Mouse (Mus musculus) liver, embryonic 16.5 days (tissue): Measurements from ENCODE around the gene Rasgrp1. TPM values are rescaled to one million over a fixed set of nuclear protein-coding genes. Genes with fewer than 3 reads are reported as not detected.

Experiments
- ATAC-seq: fragments of 200-750 bp; cut with Nextera tagmentation; 2 replicates; pipeline ENCODE4 v1.8.0; 2017; ENCODE audit warnings: low read depth, mild to moderate bottlenecking, moderate number of reproducible peaks, moderate library complexity
- H3K27ac ChIP-seq: fragments of 300-500 bp; sonication (generic); 2 replicates; pipeline ENCODE4 v1.5.1; 2014; ENCODE audit warnings: mild to moderate bottlenecking, low read length
- H3K27me3 ChIP-seq: fragments of 300-500 bp; sonication (generic); 2 replicates; pipeline ENCODE4 v1.6.1; 2014; ENCODE audit warnings: low read depth, low read length, mixed read lengths; ENCODE audit not compliant: control insufficient read depth, insufficient read depth
- H3K36me3 ChIP-seq: fragments of 300-500 bp; sonication (generic); 2 replicates; pipeline ENCODE4 v1.6.1; 2014; ENCODE audit warnings: mild to moderate bottlenecking; ENCODE audit not compliant: control insufficient read depth, insufficient read depth
- H3K4me1 ChIP-seq: fragments of 300-500 bp; sonication (generic); 2 replicates; pipeline ENCODE4 v1.6.1; 2014; ENCODE audit warnings: low read depth, low read length, mixed read lengths; ENCODE audit not compliant: control insufficient read depth
- H3K4me2 ChIP-seq: fragments of 300-500 bp; sonication (generic); 2 replicates; pipeline ENCODE4 v1.6.1; 2014; ENCODE audit warnings: low read depth, low read length, mixed read lengths
- H3K4me3 ChIP-seq: fragments of 300-500 bp; sonication (generic); 2 replicates; pipeline ENCODE4 v1.5.1; 2014; ENCODE audit warnings: low read depth, mild to moderate bottlenecking, low read length
- H3K9ac ChIP-seq: fragments of 300-500 bp; sonication (generic); 2 replicates; pipeline ENCODE4 v1.6.1; 2014; ENCODE audit warnings: low read depth, low read length
- H3K9me3 ChIP-seq: fragments of 300-500 bp; sonication (generic); replicated peaks from 2 replicates; pipeline ENCODE4 v1.6.1; 2016; ENCODE audit warnings: low read length; ENCODE audit not compliant: control insufficient read depth
- WGBS: fragments of 180-500 bp; shearing (Covaris S2); extraction: QIAGEN DNeasy Blood & Tissue Kit; methylation state at CpG from one replicate; pipeline ENCODE4 v1.1.7; 2014; ENCODE audit not compliant: insufficient replicate concordance; 5-methylcytosine and 5-hydroxymethylcytosine counted together
- polyA plus RNA-seq: library from polyadenylated mRNA; unstranded; fragments of >200 nt; fragmentation: Nextera tagmentation; extraction: Ambion mirVana; gene quantifications from 2 replicates; pipeline ENCODE4 v1.2.1, GENCODE M21; 2015

The Rasgrp1 gene
- polyA plus RNA-seq, 1 experiment from 2014 or later, result 0.70 TPM

GRCm38 (mm10) chr2:117241953-117242352 lies 100.8 kb downstream of the Rasgrp1 start:
- H3K27me3 ChIP-seq, result no peaks in the 10 kb centered on the region; the same call in 1 of the 2 replicates
- no peak for ATAC-seq

GRCm38 (mm10) chr2:117231257-117231656 lies 111.5 kb downstream of the Rasgrp1 start:
- Histone ChIP-seq H3K36me3 (no peaks in the 10 kb centered on the region), H3K4me1 (no peaks in the 10 kb centered on the region), H3K27me3 (no peaks in the 10 kb centered on the region), H3K9ac (no peak overlapping the region), H3K27ac (no peak overlapping the region), H3K9me3 (no peaks in the 10 kb centered on the region), H3K4me2 (no peak overlapping the region), H3K4me3 (no peak overlapping the region)
- ATAC-seq, result no peak
- 5% methylated on average over 13 of the region's 13 CpGs for WGBS

More at GRCm38 (mm10) chr2:117241953-117242352, 100.8 kb downstream of the Rasgrp1 start:
- no peaks in the 10 kb centered on the region for H3K4me1 ChIP-seq
- H3K4me3 ChIP-seq, result no peak overlapping the region
- H3K36me3 ChIP-seq, result no peaks in the 10 kb centered on the region
- 62% methylated on average over 4 of the region's 4 CpGs for WGBS
- no peak overlapping the region for H3K9ac ChIP-seq
- H3K4me2 ChIP-seq, result no peak overlapping the region
- H3K27ac ChIP-seq, result no peak overlapping the region
- H3K9me3 ChIP-seq, result no peaks in the 10 kb centered on the region

DNA sequence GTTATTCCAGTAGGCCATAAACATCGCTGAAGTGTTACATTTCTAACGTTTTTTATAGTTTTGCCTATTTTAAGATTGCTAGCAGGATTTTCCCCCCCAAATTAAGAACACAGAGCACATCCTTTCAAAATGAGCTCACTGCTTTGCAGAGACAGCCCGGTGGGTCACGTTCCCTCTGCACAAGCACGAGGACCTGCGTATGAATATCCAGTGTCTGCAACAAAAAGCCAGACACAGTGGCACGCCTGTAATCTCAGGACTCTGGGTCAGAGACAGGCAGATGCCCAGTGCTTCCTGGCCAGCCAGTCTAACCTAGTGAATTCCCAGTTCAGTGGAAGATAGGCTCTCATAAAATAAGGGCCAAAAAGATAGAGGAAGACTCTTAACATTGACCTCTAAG lies 112.5 kb downstream of the Rasgrp1 start:
- ATAC-seq, result no peak
- Histone ChIP-seq H3K36me3 (no peaks in the 10 kb centered on the region), H3K9me3 (no peaks in the 10 kb centered on the region), H3K27me3 (no peaks in the 10 kb centered on the region), H3K4me3 (no peak overlapping the region), H3K27ac (no peak overlapping the region), H3K4me2 (no peak overlapping the region), H3K4me1 (no peaks in the 10 kb centered on the region), H3K9ac (no peak overlapping the region)
- 73% methylated on average over 7 of the region's 7 CpGs for WGBS

Other genes starting within 250 kb of the Rasgrp1 start
- gene Spred1, start 221.6 kb downstream of the Rasgrp1 start, polyA plus RNA-seq, result 1.1 and 1.4 TPM in 2 replicates
- 1.8 and 2.3 TPM in 2 replicates for gene Fam98b, start 93.3 kb downstream of the Rasgrp1 start, polyA plus RNA-seq